Mouse (Mus musculus) small intestine, adult 2 months (tissue): ENCODE data around the gene Ncoa6.

Experiments
- CTCF ChIP-seq: fragments of 200-500 bp; IDR thresholded peaks from 2 replicates; pipeline ENCODE4 v1.5.1; 2012; ENCODE audit warnings: low read depth, mild to moderate bottlenecking, control low read depth, inconsistent platforms, low read length, moderate library complexity, mixed read lengths; ENCODE audit not compliant: insufficient replicate concordance, insufficient read length; ENCODE audit errors: extremely low read depth
- POLR2A ChIP-seq: fragments of 200-500 bp; IDR thresholded peaks from 2 replicates; pipeline ENCODE4 v1.6.1; 2012; ENCODE audit warnings: low read depth, mild to moderate bottlenecking, control low read depth, inconsistent platforms, low read length, moderate library complexity

- no peak for TF ChIP-seq CTCF
- TF ChIP-seq POLR2A: no peak
These were observed 92.6 kb downstream of the Ncoa6 start for GRCm38 (mm10) chr2:155381060-155381437.
